Mouse (Mus musculus) myocyte (in vitro differentiated cells): Measurements from ENCODE around the gene Cog4.

Experiments used
- CEBPB ChIP-seq: IDR thresholded peaks from 2 replicates; pipeline ENCODE4 v1.6.1; 2011; ENCODE audit warnings: mild to moderate bottlenecking, moderate library complexity; ENCODE audit not compliant: poor library complexity, insufficient read depth, severe bottlenecking
- E2F4 ChIP-seq: IDR thresholded peaks from one replicate; pipeline ENCODE4 v1.6.1; 2011; ENCODE audit warnings: mild to moderate bottlenecking, control low read depth, moderate library complexity; ENCODE audit not compliant: insufficient read depth
- MAX ChIP-seq: IDR thresholded peaks from one replicate; pipeline ENCODE4 v1.6.1; 2011; ENCODE audit warnings: low read depth, mild to moderate bottlenecking, control low read depth
- MYOD1 ChIP-seq, 3 experiments: IDR thresholded peaks; one replicate each; pipeline ENCODE4 v1.6.1; 2011; ENCODE audit warnings: control low read depth in 2 of 3, low read depth in 2 of 3, mild to moderate bottlenecking in 2 of 3, moderate library complexity in 1 of 3; ENCODE audit not compliant: insufficient read length in 2 of 3, control insufficient read depth in 1 of 3
- POLR2A ChIP-seq: IDR thresholded peaks from one replicate; pipeline ENCODE4 v1.6.1; 2011; ENCODE audit warnings: low read depth, mild to moderate bottlenecking, control low read depth, moderate library complexity; ENCODE audit not compliant: insufficient read length
- TCF12 ChIP-seq: IDR thresholded peaks from one replicate; pipeline ENCODE4 v1.6.1; 2011; ENCODE audit warnings: mild to moderate bottlenecking, control low read depth; ENCODE audit not compliant: poor library complexity, insufficient read depth, severe bottlenecking

- TF ChIP-seq MAX (no peak), POLR2A (no peak), E2F4 (no peak), TCF12 (no peak), MYOD1 (IDR thresholded peaks at IDR 0.05; ENCODE audit: control insufficient read depth in 1 of 3, insufficient read length in 2 of 3, low read depth in 2 of 3) (no peak), CEBPB (no peak)
Measured at GRCm38 (mm10) chr8:110811793-110812192, 34.6 kb upstream of the Cog4 start.
